Mouse (Mus musculus): Measurements from ENCODE around the gene Rsph14. TPM values are rescaled to one million over a fixed set of nuclear protein-coding genes. Genes with fewer than 3 reads are reported as not detected.

The Rsph14 gene
- polyA plus RNA-seq, 1 experiment from 2014 or later, result not detected

DNA sequence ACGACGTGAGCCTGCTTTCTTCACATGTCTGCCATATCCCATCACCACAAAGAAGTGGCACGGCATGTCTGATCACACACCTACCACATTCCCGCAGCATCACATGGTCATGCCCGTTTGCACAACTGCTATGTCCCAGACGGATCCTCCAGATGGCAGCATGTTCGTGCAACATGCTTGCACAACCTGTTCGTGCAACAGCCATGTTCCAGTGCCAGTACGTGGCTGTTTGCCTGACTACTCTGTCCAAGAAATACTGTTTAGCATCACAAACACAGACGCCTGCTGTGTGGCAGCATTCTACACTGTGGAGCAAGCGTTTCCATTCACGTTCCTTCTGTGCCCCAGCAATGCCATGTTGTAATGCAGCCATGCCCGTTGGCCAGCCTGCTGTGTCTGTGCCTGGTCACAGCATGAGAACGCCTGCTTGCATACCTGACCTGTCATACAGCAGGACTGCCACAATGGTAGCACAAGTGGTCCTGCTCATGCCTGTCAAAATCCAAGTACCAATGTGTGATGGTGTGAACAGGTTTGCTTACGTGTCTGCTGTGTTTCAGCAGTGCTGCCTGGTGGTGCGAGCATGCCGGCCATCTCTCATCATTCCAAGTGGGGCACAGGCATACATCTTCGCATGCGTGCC lies 98.7 kb downstream of the Rsph14 start:
- H3K36me3 ChIP-seq (ENCODE audit: control insufficient read depth, insufficient read depth, low read length), result no peaks in the 10 kb centered on the region
- no peaks in the 10 kb centered on the region for H3K9me3 ChIP-seq (ENCODE audit: control insufficient read depth, low read length)
- peak; percentile 18 for DNase-seq (ENCODE audit: low spot score)
- H3K4me1 ChIP-seq (ENCODE audit: control insufficient read depth, insufficient read depth, low read length), result no peaks in the 10 kb centered on the region
- WGBS, result 89% methylated on average over 19 of the region's 19 CpGs
- H3K9ac ChIP-seq (ENCODE audit: low read length), result no peak overlapping the region
- ATAC-seq (ENCODE audit: insufficient number of reproducible peaks, low FRiP score, low TSS enrichment, low read depth), result no peak
- H3K27ac ChIP-seq (replicated peaks; ENCODE audit: low read depth, low read length), result no peak overlapping the region
- H3K27me3 ChIP-seq (ENCODE audit: control insufficient read depth, insufficient read depth, low read length), result no peaks in the 10 kb centered on the region
- H3K4me3 ChIP-seq (ENCODE audit: low read depth, low read length), result no peak overlapping the region
- H3K4me2 ChIP-seq (ENCODE audit: low read depth, severe bottlenecking), result no peak overlapping the region

- Histone ChIP-seq H3K27ac (replicated peaks; ENCODE audit: low read depth, low read length) (no peak overlapping the region), H3K4me2 (ENCODE audit: low read depth, severe bottlenecking) (no peak overlapping the region), H3K4me3 (ENCODE audit: low read depth, low read length) (no peak overlapping the region), H3K4me1 (ENCODE audit: control insufficient read depth, insufficient read depth, low read length) (no peaks in the 10 kb centered on the region), H3K27me3 (ENCODE audit: control insufficient read depth, insufficient read depth, low read length) (no peaks in the 10 kb centered on the region), H3K9me3 (ENCODE audit: control insufficient read depth, low read length) (no peaks in the 10 kb centered on the region), H3K9ac (ENCODE audit: low read length) (no peak overlapping the region), H3K36me3 (ENCODE audit: control insufficient read depth, insufficient read depth, low read length) (no peaks in the 10 kb centered on the region)
- ATAC-seq (ENCODE audit: insufficient number of reproducible peaks, low FRiP score, low TSS enrichment, low read depth), result no peak
- 82% methylated on average over 6 of the region's 6 CpGs for WGBS
- no peak for DNase-seq (ENCODE audit: low spot score)
Measured at GRCm38 (mm10) chr10:74932487-74932886, 99.9 kb downstream of the Rsph14 start.

GRCm38 (mm10) chr10:74931631-74932030 lies 100.8 kb downstream of the Rsph14 start:
- Histone ChIP-seq H3K4me2 (ENCODE audit: low read depth, severe bottlenecking) (no peak overlapping the region), H3K4me1 (ENCODE audit: control insufficient read depth, insufficient read depth, low read length) (no peaks in the 10 kb centered on the region), H3K9me3 (ENCODE audit: control insufficient read depth, low read length) (no peaks in the 10 kb centered on the region), H3K27ac (replicated peaks; ENCODE audit: low read depth, low read length) (no peak overlapping the region), H3K4me3 (ENCODE audit: low read depth, low read length) (no peak overlapping the region), H3K36me3 (ENCODE audit: control insufficient read depth, insufficient read depth, low read length) (no peaks in the 10 kb centered on the region), H3K9ac (ENCODE audit: low read length) (no peak overlapping the region), H3K27me3 (ENCODE audit: control insufficient read depth, insufficient read depth, low read length) (no peaks in the 10 kb centered on the region)
- WGBS, result 82% methylated on average over 6 of the region's 6 CpGs
- ATAC-seq (ENCODE audit: insufficient number of reproducible peaks, low FRiP score, low TSS enrichment, low read depth) (no peak), DNase-seq (ENCODE audit: low spot score) (peak; percentile 10)

DNA sequence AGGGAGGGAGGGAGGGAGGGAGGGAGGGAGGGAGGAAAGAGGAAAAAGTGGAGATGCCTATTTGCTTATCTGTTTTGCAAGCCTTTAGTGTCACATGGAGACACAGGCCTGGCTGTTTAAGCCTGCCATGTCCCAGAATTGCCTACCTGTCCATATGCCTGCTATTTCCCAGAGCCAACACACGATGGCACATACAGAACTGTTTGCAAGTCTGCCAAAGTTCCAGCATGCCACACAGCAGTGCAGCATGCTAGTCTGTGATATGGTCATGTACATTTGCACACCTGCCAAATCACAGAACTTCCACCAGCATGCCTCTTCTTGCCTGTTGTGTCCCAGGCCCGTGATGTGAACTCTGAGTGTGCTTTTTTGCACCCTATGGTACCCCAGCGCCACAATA lies 101.8 kb downstream of the Rsph14 start:
- Histone ChIP-seq H3K27ac (replicated peaks; ENCODE audit: low read depth, low read length) (no peak overlapping the region), H3K4me2 (ENCODE audit: low read depth, severe bottlenecking) (no peak overlapping the region), H3K9ac (ENCODE audit: low read length) (no peak overlapping the region), H3K36me3 (ENCODE audit: control insufficient read depth, insufficient read depth, low read length) (no peaks in the 10 kb centered on the region), H3K9me3 (ENCODE audit: control insufficient read depth, low read length) (no peaks in the 10 kb centered on the region), H3K4me1 (ENCODE audit: control insufficient read depth, insufficient read depth, low read length) (no peaks in the 10 kb centered on the region), H3K4me3 (ENCODE audit: low read depth, low read length) (no peak overlapping the region), H3K27me3 (ENCODE audit: control insufficient read depth, insufficient read depth, low read length) (no peaks in the 10 kb centered on the region)
- WGBS, result 80% methylated on average over 3 of the region's 3 CpGs
- peak; percentile 19 for DNase-seq (ENCODE audit: low spot score)
- no peak for ATAC-seq (ENCODE audit: insufficient number of reproducible peaks, low FRiP score, low TSS enrichment, low read depth)

DNA sequence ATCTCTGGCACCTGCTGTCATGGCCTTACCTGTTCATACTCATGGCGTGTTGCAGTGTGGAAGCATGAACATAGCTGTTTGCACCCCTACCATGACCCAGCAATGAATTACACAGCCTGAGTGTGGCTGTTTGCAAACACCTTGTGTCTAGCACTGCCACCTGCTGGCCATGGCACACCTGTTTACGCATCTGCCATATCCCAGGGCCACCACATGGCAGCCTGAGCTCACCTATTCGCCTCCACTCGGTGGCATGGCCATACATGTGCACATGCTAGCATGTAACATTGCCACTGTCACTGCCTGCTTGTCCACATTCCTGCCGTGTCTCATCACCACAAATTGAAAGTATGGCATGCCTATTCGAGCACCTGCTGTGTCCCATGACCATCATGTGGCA lies 102.8 kb downstream of the Rsph14 start:
- WGBS, result 72% methylated on average over 6 of the region's 6 CpGs
- H3K27me3 ChIP-seq (ENCODE audit: control insufficient read depth, insufficient read depth, low read length), result no peaks in the 10 kb centered on the region
- H3K4me1 ChIP-seq (ENCODE audit: control insufficient read depth, insufficient read depth, low read length), result no peaks in the 10 kb centered on the region
- no peak for ATAC-seq (ENCODE audit: insufficient number of reproducible peaks, low FRiP score, low TSS enrichment, low read depth)
- no peaks in the 10 kb centered on the region for H3K9me3 ChIP-seq (ENCODE audit: control insufficient read depth, low read length)
- H3K27ac ChIP-seq (replicated peaks; ENCODE audit: low read depth, low read length), result no peak overlapping the region
- no peaks in the 10 kb centered on the region for H3K36me3 ChIP-seq (ENCODE audit: control insufficient read depth, insufficient read depth, low read length)
- no peak overlapping the region for H3K4me2 ChIP-seq (ENCODE audit: low read depth, severe bottlenecking)
- DNase-seq (ENCODE audit: low spot score), result peak; percentile 38
- H3K4me3 ChIP-seq (ENCODE audit: low read depth, low read length), result no peak overlapping the region
- no peak overlapping the region for H3K9ac ChIP-seq (ENCODE audit: low read length)

GRCm38 (mm10) chr10:74928276-74928675 lies 104.1 kb downstream of the Rsph14 start:
- ATAC-seq (ENCODE audit: insufficient number of reproducible peaks, low FRiP score, low TSS enrichment, low read depth) (no peak), DNase-seq (ENCODE audit: low spot score) (peak; percentile 20)
- Histone ChIP-seq H3K4me2 (ENCODE audit: low read depth, severe bottlenecking) (no peak overlapping the region), H3K4me1 (ENCODE audit: control insufficient read depth, insufficient read depth, low read length) (no peaks in the 10 kb centered on the region), H3K36me3 (ENCODE audit: control insufficient read depth, insufficient read depth, low read length) (no peaks in the 10 kb centered on the region), H3K4me3 (ENCODE audit: low read depth, low read length) (no peak overlapping the region), H3K27me3 (ENCODE audit: control insufficient read depth, insufficient read depth, low read length) (no peaks in the 10 kb centered on the region), H3K9ac (ENCODE audit: low read length) (no peak overlapping the region), H3K9me3 (ENCODE audit: control insufficient read depth, low read length) (no peaks in the 10 kb centered on the region), H3K27ac (replicated peaks; ENCODE audit: low read depth, low read length) (no peak overlapping the region)
- WGBS, result 84% methylated on average over 7 of the region's 7 CpGs

GRCm38 (mm10) chr10:74925324-74925723 lies 107.1 kb downstream of the Rsph14 start:
- Histone ChIP-seq H3K9ac (ENCODE audit: low read length) (no peak overlapping the region), H3K27ac (replicated peaks; ENCODE audit: low read depth, low read length) (no peak overlapping the region), H3K27me3 (ENCODE audit: control insufficient read depth, insufficient read depth, low read length) (no peaks in the 10 kb centered on the region), H3K4me1 (ENCODE audit: control insufficient read depth, insufficient read depth, low read length) (no peaks in the 10 kb centered on the region), H3K4me2 (ENCODE audit: low read depth, severe bottlenecking) (peak overlapping the region; percentile 31), H3K36me3 (ENCODE audit: control insufficient read depth, insufficient read depth, low read length) (no peaks in the 10 kb centered on the region), H3K4me3 (ENCODE audit: low read depth, low read length) (no peak overlapping the region), H3K9me3 (ENCODE audit: control insufficient read depth, low read length) (no peaks in the 10 kb centered on the region)
- DNase-seq (ENCODE audit: low spot score) (peak; percentile 71), ATAC-seq (ENCODE audit: insufficient number of reproducible peaks, low FRiP score, low TSS enrichment, low read depth) (no peak)
- WGBS, result 14% methylated on average over 21 of the region's 21 CpGs

DNA sequence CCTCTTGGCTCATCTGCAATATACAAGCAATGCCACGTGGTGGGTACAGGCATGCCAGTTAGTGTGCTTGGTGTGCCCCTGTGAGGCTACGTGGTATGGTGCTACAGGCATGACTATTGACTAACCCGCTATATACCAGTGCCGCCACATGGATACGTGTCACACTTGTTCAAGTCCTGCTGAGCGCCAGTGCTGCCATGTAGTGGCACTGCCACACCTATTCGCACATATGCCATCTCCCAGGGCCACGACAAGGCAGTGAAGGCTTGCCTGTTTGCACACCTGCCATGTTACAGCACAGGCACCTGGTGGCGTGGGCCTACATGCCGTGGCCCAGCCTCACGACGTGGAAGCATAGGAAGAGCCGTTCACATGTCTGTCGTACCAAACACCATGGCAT lies 108.1 kb downstream of the Rsph14 start:
- Histone ChIP-seq H3K9ac (ENCODE audit: low read length) (no peak overlapping the region), H3K9me3 (ENCODE audit: control insufficient read depth, low read length) (no peaks in the 10 kb centered on the region), H3K36me3 (ENCODE audit: control insufficient read depth, insufficient read depth, low read length) (no peaks in the 10 kb centered on the region), H3K4me2 (ENCODE audit: low read depth, severe bottlenecking) (no peak overlapping the region), H3K4me3 (ENCODE audit: low read depth, low read length) (no peak overlapping the region), H3K4me1 (ENCODE audit: control insufficient read depth, insufficient read depth, low read length) (no peaks in the 10 kb centered on the region), H3K27me3 (ENCODE audit: control insufficient read depth, insufficient read depth, low read length) (no peaks in the 10 kb centered on the region), H3K27ac (replicated peaks; ENCODE audit: low read depth, low read length) (no peak overlapping the region)
- DNase-seq (ENCODE audit: low spot score), result no peak
- no peak for ATAC-seq (ENCODE audit: insufficient number of reproducible peaks, low FRiP score, low TSS enrichment, low read depth)
- 89% methylated on average over 14 of the region's 14 CpGs for WGBS

GRCm38 (mm10) chr10:74922763-74923162 lies 109.6 kb downstream of the Rsph14 start:
- H3K27me3 ChIP-seq (ENCODE audit: control insufficient read depth, insufficient read depth, low read length), result no peaks in the 10 kb centered on the region
- H3K4me2 ChIP-seq (ENCODE audit: low read depth, severe bottlenecking), result no peak overlapping the region
- H3K9ac ChIP-seq (ENCODE audit: low read length), result no peak overlapping the region
- no peak overlapping the region for H3K4me3 ChIP-seq (ENCODE audit: low read depth, low read length)
- no peak overlapping the region for H3K27ac ChIP-seq (replicated peaks; ENCODE audit: low read depth, low read length)
- ATAC-seq (ENCODE audit: insufficient number of reproducible peaks, low FRiP score, low TSS enrichment, low read depth) (no peak), DNase-seq (ENCODE audit: low spot score) (no peak)
- H3K4me1 ChIP-seq (ENCODE audit: control insufficient read depth, insufficient read depth, low read length), result no peaks in the 10 kb centered on the region
- H3K36me3 ChIP-seq (ENCODE audit: control insufficient read depth, insufficient read depth, low read length), result no peaks in the 10 kb centered on the region
- H3K9me3 ChIP-seq (ENCODE audit: control insufficient read depth, low read length), result no peaks in the 10 kb centered on the region
- WGBS, result 72% methylated on average over 6 of the region's 6 CpGs
